Mouse (Mus musculus): Measurements from ENCODE around the gene Myh11.

Gene Myh11

DNA sequence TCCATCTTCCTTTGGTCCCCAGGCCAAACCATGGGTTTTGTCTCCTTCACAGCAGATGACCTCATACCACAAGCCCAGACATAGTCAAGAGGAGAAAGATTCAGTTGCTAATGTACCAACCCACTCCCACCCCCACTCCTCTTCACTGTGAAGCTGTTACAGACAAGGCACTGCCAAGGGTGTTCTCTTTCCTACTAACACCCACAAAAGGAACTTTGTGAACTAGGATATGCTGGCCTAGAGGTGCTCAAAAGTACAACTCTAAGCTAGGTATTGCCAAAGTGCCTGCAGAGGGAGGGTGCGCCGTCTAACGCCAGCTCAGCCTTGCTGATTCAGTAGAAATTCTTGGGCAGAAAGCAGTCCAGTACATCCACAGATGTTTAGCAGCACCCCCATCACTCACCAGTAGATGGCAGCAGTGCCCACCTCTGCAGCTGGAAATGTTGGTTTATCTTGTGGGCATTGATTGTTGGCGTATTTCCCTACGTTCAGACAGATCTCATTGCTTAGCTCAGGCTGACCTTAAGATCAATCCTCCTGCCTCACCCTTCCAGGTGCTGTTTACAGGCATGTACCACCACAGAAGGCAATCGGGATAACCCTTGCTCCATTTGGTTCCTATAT, 54.0 kb downstream of the Myh11 start:
- peak; percentile 73; the same call in 1 of the 2 replicates for TF ChIP-seq GATA4 (IDR thresholded peaks at IDR 0.05; ENCODE audit: insufficient replicate concordance, low read length)

DNA sequence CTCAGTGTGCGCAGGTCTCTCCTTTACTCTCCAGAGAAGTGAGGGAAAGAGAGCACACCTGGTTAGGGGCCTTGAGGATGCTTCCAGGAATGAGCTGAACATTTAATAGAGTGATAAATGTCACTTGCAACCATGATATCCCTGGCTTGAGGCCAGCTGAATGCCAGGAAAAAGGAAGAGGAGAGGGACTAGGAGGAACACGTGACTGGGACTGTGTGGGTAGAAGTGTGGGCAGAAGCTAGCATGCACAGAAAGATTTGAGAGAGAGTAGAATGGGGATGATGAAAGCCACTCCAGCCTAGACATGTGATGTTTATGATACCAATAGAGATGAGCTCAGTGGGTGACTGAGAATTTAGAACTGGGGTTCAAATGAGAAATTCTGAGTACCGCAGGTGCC, 76.0 kb downstream of the Myh11 start:
- TF ChIP-seq GATA4 (IDR thresholded peaks at IDR 0.05; ENCODE audit: insufficient replicate concordance, low read length), result no peak

GRCm38 (mm10) chr16:14198798-14199197, 92.4 kb downstream of the Myh11 start:
- no peak for TF ChIP-seq GATA4 (IDR thresholded peaks at IDR 0.05; ENCODE audit: insufficient replicate concordance, low read length)

GRCm38 (mm10) chr16:14195427-14195826, 95.7 kb downstream of the Myh11 start:
- TF ChIP-seq GATA4 (IDR thresholded peaks at IDR 0.05; ENCODE audit: insufficient replicate concordance, low read length), result no peak

DNA sequence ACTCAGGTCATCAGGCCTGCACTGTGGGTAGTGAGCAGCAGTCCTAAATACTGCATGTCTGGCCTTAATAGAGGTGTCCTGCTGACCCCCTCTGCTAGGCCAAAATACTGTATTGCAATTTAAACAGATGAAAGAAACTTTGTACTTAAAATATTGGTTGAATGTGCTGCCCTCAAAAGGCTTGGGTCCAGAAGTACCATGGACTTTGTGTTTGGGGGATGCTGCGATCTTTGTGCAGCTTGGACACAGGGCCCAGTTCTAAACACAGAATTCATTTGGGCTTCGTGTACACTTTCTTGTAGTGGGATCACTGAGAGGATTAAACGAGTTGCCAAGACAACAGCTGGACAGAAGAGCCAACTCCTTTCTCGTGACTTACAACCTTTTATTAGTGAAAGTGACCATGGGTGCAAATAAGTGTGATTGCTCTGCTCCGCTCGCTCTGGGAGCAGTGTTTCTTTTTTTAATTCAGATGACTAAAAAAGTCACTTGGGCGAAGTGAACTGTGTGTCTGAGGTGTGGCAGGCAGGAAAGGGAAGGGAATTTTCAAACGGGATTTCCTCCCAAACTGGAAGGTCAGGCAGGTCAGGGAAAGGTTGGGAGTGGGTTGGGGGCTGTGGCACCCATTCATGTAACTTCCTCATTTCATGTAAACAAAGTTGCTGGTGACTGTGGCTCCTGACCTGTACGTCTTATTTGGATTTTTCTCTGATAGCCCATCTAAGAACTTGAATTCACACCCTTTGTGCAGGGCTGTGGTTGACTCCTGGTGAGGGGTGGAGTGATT, 96.8 kb downstream of the Myh11 start:
- TF ChIP-seq GATA4 (IDR thresholded peaks at IDR 0.05; ENCODE audit: insufficient replicate concordance, low read length), result no peak

DNA sequence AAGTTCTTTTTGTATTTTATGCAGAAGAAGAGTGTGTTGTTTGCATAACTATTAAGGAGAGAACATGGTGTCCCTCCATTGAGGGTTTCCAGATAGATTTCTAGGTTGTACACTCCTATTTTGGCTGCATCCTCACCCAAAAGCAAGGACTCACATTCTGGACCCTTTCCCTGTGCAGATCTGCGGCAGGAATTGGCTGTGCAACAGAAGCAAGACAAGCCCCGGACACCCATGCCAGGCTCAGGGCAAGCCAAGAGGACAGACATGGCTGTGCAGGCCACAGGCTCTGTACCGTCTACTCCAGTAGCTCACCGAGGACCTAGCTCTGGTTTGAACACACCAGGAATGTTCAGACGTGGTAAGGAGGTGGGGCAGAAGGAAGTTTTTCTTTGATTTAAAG, 105.7 kb downstream of the Myh11 start:
- no peak for TF ChIP-seq GATA4 (IDR thresholded peaks at IDR 0.05; ENCODE audit: insufficient replicate concordance, low read length)

DNA sequence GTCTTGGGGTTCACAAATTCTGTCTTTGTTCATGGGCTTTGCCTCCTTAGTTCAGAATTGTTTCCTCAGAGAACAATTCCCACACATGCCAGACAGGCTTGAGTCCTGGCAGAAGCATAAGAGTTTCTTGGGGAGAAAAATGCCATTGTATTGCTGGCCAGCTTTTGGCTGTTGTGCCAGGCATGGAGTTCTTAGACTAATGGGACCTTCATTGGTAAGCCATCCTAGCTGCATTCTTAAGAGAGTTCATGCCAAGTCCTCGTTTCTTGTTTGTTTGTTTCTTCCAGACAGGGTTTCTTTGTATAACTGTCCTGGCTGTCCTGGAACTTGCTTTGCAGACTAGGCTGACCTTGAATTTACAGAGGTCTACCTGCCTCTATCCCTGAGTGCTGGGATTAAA, 107.3 kb downstream of the Myh11 start:
- TF ChIP-seq GATA4 (IDR thresholded peaks at IDR 0.05; ENCODE audit: insufficient replicate concordance, low read length), result no peak

DNA sequence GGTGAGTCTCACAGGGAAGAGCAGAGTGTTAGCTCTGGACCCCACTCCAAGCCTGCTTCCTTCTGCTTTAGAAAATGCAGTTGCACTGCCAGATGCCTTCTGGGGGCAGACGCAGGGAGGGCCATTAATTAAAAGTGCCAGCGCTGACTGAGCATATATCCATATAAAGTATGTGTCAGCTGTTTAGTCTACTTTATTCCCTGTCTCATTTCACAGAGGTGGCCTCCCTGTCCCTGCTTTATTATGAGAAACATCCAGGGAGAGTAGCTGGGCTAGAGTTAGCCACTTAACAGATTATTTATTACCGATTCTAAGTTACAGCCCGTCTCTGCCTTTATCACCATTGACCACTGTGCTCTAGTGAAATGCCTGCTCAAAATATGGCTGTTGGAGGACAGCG, 108.8 kb downstream of the Myh11 start:
- no peak for TF ChIP-seq GATA4 (IDR thresholded peaks at IDR 0.05; ENCODE audit: insufficient replicate concordance, low read length)

DNA sequence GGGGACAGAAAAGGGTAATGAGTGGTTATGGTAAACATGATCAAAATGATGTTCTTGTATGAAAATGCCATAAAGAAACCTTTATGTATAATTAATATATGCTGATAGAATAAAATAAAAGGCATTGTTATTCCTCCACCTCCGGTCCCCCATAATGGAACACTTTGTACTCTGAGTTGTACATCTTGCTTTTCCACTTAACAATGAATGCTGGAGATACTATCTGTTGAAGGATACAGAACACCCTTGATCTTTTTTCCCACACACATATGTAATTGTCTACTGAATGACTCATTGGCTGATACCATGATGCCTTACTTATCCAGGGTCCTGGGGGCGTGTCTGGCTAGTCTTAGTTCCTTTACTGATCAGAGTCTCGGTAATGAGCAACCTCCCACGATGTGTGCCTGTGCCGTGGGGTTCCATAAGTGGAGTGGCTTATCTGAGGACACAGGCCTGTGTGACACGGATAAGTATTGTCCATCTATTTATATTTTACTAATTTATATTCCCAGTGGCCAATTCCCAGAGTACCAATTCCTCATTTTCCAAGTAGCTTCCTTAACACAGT, 110.9 kb downstream of the Myh11 start:
- no peak for TF ChIP-seq GATA4 (IDR thresholded peaks at IDR 0.05; ENCODE audit: insufficient replicate concordance, low read length)

GRCm38 (mm10) chr16:14178041-14178440, 113.1 kb downstream of the Myh11 start:
- TF ChIP-seq GATA4 (IDR thresholded peaks at IDR 0.05; ENCODE audit: insufficient replicate concordance, low read length), result no peak

DNA sequence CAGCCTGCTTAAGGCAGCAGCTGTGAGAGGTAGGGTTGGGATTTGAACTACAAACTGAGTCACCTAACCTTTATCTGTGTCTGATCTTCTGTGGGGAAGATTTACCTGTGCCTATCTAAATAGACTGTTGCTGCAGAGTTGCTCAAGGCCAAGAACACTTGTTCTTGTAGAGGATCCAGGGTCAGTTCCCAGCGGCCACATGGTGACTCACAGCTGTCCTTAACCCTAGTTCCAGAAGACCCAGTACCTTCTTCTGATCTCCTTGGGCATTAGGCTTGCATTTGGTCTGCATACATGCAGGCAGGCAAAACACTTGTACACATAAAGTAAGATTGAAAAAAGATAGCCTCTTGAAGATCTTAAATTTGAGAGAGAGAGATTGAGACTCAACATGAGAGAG, 121.5 kb downstream of the Myh11 start:
- no peak for TF ChIP-seq GATA4 (IDR thresholded peaks at IDR 0.05; ENCODE audit: insufficient replicate concordance, low read length)

- TF ChIP-seq GATA4 (IDR thresholded peaks at IDR 0.05; ENCODE audit: insufficient replicate concordance, low read length), result no peak
Measured at GRCm38 (mm10) chr16:14166490-14166889, 124.7 kb downstream of the Myh11 start.

DNA sequence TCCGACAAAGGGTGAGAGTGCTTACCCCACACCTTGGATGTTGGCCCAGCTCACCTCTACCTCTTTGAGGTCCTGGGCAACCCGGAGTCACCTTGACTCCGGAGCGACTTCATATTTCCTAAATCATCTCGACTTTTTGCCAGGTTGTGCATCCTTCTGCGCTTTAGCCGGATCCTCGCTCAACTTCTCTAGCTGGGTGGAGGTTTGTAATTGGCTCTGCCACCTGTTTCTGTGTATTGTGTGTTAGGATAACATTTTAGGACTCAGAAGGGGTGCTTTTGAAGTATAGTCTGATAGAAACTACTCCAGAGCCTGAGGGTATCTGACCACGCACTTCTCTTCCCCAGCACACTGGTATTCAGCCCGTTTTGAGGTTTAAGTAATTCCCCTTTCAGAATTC, 127.4 kb downstream of the Myh11 start:
- no peak for TF ChIP-seq GATA4 (IDR thresholded peaks at IDR 0.05; ENCODE audit: insufficient replicate concordance, low read length)

DNA sequence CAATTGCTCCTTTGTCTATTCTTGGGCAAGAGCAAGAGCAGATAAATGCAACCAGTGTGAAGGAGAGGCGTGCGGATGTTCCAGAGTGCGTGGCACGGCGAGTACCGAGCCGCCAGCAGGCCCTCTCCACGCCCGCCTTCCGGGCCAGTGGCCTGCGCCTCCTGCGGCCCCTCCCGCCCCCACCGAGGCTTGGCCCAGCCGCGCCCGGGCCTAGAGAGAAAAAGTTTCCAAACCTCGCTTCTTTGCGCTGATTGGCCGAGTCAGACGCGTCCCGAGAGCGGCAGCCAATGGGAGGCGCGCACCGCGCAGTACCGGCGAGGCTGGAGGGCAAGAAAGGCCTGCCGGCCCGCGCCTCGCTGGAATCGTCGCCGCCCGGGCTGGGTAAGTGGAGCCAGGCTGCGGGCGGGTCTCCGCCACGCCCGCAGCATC, 128.2 kb downstream of the Myh11 start, which contains the start of the genes Nde1 and Marf1:
Gene Nde1 (plus strand): TSS at position 288 of the 429 bp plus-strand sequence.
Gene Marf1 (minus strand): TSS at position 364 of the 429 bp plus-strand sequence.
- TF ChIP-seq GATA4 (IDR thresholded peaks at IDR 0.05; ENCODE audit: insufficient replicate concordance, low read length), result peak; percentile 55; the same call in 1 of the 2 replicates

GRCm38 (mm10) chr16:14160941-14161340, 130.2 kb downstream of the Myh11 start:
- TF ChIP-seq GATA4 (IDR thresholded peaks at IDR 0.05; ENCODE audit: insufficient replicate concordance, low read length), result no peak

GRCm38 (mm10) chr16:14159746-14160131, 131.4 kb downstream of the Myh11 start:
- TF ChIP-seq GATA4 (IDR thresholded peaks at IDR 0.05; ENCODE audit: insufficient replicate concordance, low read length), result no peak

Data from liver, adult (tissue).